Mouse (Mus musculus): ENCODE results near the gene Itgb7. TPM values are rescaled to one million over a fixed set of nuclear protein-coding genes. Genes with fewer than 3 reads are reported as not detected.

Gene Itgb7
- total and polyA plus RNA-seq, 3 experiments: 22.1 to 83.5 (median 26.6) TPM

DNA sequence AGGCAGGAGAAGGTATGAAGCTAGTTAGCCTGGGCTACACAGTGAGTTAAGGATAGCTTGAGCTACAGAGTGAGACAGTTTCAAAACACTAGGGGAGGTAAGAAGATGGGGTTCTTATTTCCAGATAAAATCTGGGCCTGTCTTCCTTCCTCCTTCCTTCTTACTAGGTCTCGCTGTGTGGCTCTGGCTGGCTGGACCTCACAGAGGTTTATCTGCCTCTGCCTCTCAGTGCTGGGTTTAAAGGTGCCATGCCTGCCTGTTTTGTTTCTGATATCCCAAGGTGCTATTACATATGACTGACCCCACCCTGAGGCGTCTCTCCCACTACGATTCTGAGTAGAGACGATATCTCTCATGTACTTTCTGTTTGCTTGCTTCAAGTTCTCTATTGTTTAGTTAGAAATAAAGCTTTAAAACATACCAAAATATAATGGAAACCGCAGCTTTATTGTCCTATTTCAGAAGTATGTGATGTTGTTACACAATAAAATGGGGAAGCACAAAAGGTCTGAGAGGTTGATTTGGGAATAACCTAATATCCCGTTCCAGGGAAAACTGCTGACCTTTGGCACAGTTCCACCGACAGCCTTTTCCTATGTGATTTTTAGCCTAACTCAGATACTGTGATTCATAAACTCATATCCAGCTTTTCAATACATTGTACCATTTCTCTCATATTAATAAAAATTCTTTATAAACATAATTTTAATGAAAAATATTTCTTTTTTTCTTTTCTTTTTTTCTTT is 55.0 kb downstream of the Itgb7 start:
- DNase-seq (ENCODE audit: low spot score): no peak
- H3K27me3 ChIP-seq (ENCODE audit: insufficient read depth, low read length): peaks cover 11% of the 10 kb centered on the region; the same call in 1 of the 2 replicates
- no peak overlapping the region for H3K4me3 ChIP-seq (ENCODE audit: low read depth, low read length)
- 0 out of 2 replicates have a peak, but pooled peaks have one; percentile 8 for ATAC-seq (ENCODE audit: extremely low read depth, insufficient number of reproducible peaks, low FRiP score, poor library complexity, severe bottlenecking)
- TF ChIP-seq POLR2AphosphoS5 (IDR thresholded peaks at IDR 0.05; ENCODE audit: insufficient replicate concordance, low read depth, low read length) (no peak), TAL1 (conservative IDR thresholded peaks at IDR 0.05; ENCODE audit: low read depth, low read length) (no peak), GATA2 (IDR thresholded peaks at IDR 0.05; ENCODE audit: borderline replicate concordance, low read depth, low read length) (no peak), GATA1 (IDR thresholded peaks at IDR 0.05; ENCODE audit: borderline replicate concordance, low read length) (no peak), CTCF (IDR thresholded peaks at IDR 0.05; ENCODE audit: low read depth, low read length) (no peak)
- H3K36me3 ChIP-seq (replicated peaks): peaks cover 5% of the 10 kb centered on the region
- no peaks in the 10 kb centered on the region for H3K9me3 ChIP-seq (replicated peaks)
- H3K4me1 ChIP-seq (ENCODE audit: insufficient read depth, low read depth, low read length): peaks cover 29% of the 10 kb centered on the region

DNA sequence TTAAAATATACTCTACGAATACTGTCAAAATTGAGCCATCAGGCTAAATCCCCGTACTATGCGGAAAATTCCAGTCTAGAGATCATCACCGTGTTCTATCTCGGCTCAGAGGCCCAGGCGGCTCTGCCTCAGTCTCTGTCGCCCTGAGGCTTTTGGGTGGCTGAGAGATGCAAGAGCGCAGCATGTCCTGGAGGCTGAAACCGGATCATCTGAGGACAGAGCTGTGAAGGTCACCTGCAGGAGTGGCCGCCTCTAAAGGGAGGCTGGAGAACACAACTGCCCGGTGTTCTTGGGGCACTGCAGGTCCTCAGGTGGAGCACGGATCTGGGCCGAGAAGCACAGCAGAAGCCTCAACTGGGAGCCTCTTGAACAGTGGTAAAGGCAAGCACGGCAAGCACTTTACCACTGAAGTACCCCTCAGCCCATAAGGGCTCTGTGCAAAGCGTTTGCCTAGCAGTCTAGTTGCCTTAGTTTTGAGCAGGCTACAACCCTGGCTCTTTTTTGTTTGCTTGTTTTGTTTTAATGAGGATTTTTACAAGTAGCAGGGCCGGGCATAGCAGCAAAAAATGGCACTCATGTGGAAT is 55.9 kb downstream of the Itgb7 start:
- no peak for ATAC-seq (ENCODE audit: extremely low read depth, insufficient number of reproducible peaks, low FRiP score, poor library complexity, severe bottlenecking)

DNA sequence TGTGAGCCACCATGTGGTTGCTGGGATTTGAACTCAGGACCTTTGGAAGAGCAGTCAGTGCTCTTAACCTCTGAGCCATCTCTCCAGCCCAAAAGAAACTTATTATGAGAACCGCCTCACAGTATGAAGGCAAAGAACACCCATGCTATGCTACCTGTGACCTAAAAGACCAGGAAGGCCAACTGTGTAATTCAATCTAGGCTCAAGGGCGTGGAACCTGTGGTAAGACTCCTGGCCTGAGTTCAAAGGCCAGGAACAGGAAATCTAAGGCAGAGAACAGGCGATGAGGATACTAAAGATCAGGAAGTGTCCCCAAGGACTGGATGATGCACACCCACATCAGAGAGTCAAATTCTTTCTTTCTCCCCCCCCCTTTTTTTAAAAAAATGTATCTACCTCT is 58.2 kb downstream of the Itgb7 start:
- DNase-seq (ENCODE audit: low spot score) (no peak), ATAC-seq (ENCODE audit: extremely low read depth, insufficient number of reproducible peaks, low FRiP score, poor library complexity, severe bottlenecking) (no peak)
- Histone ChIP-seq H3K27me3 (ENCODE audit: insufficient read depth, low read length) (peaks cover 8% of the 10 kb centered on the region), H3K4me3 (ENCODE audit: low read depth, low read length) (no peak overlapping the region), H3K9me3 (replicated peaks) (no peaks in the 10 kb centered on the region), H3K4me1 (ENCODE audit: insufficient read depth, low read depth, low read length) (peaks cover 24% of the 10 kb centered on the region), H3K36me3 (replicated peaks) (no peaks in the 10 kb centered on the region)
- no peak for TF ChIP-seq CTCF (IDR thresholded peaks at IDR 0.05; ENCODE audit: low read depth, low read length)
- TF ChIP-seq POLR2AphosphoS5 (IDR thresholded peaks at IDR 0.05; ENCODE audit: insufficient replicate concordance, low read depth, low read length): no peak
- TF ChIP-seq GATA2 (IDR thresholded peaks at IDR 0.05; ENCODE audit: borderline replicate concordance, low read depth, low read length): no peak
- TF ChIP-seq TAL1 (conservative IDR thresholded peaks at IDR 0.05; ENCODE audit: low read depth, low read length): no peak
- no peak for TF ChIP-seq GATA1 (IDR thresholded peaks at IDR 0.05; ENCODE audit: borderline replicate concordance, low read length)

More for the DNA sequence above, 55.9 kb downstream of the Itgb7 start:
- H3K27me3 ChIP-seq (ENCODE audit: insufficient read depth, low read length): peaks cover 11% of the 10 kb centered on the region; the same call in 1 of the 2 replicates
- H3K36me3 ChIP-seq (replicated peaks): peaks cover 5% of the 10 kb centered on the region
- H3K4me1 ChIP-seq (ENCODE audit: insufficient read depth, low read depth, low read length): peaks cover 29% of the 10 kb centered on the region
- H3K9me3 ChIP-seq (replicated peaks): no peaks in the 10 kb centered on the region
- no peak overlapping the region for H3K4me3 ChIP-seq (ENCODE audit: low read depth, low read length)
- DNase-seq (ENCODE audit: low spot score): no peak
- TF ChIP-seq CTCF (IDR thresholded peaks at IDR 0.05; ENCODE audit: low read depth, low read length): no peak
- TF ChIP-seq GATA1 (IDR thresholded peaks at IDR 0.05; ENCODE audit: borderline replicate concordance, low read length): no peak
- TF ChIP-seq GATA2 (IDR thresholded peaks at IDR 0.05; ENCODE audit: borderline replicate concordance, low read depth, low read length): no peak
- TF ChIP-seq TAL1 (conservative IDR thresholded peaks at IDR 0.05; ENCODE audit: low read depth, low read length): no peak
- no peak for TF ChIP-seq POLR2AphosphoS5 (IDR thresholded peaks at IDR 0.05; ENCODE audit: insufficient replicate concordance, low read depth, low read length)

DNA sequence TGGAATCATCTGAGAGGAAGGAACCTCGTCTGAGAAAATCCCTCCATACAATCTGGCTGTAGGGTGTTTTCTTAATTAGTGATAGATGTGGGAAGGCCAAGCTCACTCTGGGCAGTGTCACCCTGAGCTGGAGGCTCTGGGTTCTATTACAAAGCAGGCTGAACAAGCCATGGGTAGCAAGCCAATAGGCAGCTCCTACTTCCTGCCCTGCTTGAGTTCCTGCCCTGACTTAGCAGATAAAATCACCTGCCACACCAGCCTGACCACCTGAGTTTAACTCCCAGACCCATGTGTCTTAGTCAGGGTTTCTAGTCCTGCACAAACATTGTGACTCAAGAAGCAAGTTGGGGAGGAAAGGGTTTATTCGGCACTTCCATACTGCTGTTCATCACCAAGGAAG is 62.7 kb downstream of the Itgb7 start:
- Histone ChIP-seq H3K36me3 (replicated peaks) (no peaks in the 10 kb centered on the region), H3K27me3 (ENCODE audit: insufficient read depth, low read length) (peaks cover 21% of the 10 kb centered on the region), H3K4me3 (ENCODE audit: low read depth, low read length) (no peak overlapping the region), H3K9me3 (replicated peaks) (no peaks in the 10 kb centered on the region), H3K4me1 (ENCODE audit: insufficient read depth, low read depth, low read length) (peaks cover 7% of the 10 kb centered on the region; the same call in 1 of the 2 replicates)
- TF ChIP-seq GATA1 (IDR thresholded peaks at IDR 0.05; ENCODE audit: borderline replicate concordance, low read length): no peak
- no peak for TF ChIP-seq POLR2AphosphoS5 (IDR thresholded peaks at IDR 0.05; ENCODE audit: insufficient replicate concordance, low read depth, low read length)
- TF ChIP-seq CTCF (IDR thresholded peaks at IDR 0.05; ENCODE audit: low read depth, low read length): no peak
- TF ChIP-seq GATA2 (IDR thresholded peaks at IDR 0.05; ENCODE audit: borderline replicate concordance, low read depth, low read length): no peak
- no peak for TF ChIP-seq TAL1 (conservative IDR thresholded peaks at IDR 0.05; ENCODE audit: low read depth, low read length)
- DNase-seq (ENCODE audit: low spot score) (no peak), ATAC-seq (ENCODE audit: extremely low read depth, insufficient number of reproducible peaks, low FRiP score, poor library complexity, severe bottlenecking) (no peak)

DNA sequence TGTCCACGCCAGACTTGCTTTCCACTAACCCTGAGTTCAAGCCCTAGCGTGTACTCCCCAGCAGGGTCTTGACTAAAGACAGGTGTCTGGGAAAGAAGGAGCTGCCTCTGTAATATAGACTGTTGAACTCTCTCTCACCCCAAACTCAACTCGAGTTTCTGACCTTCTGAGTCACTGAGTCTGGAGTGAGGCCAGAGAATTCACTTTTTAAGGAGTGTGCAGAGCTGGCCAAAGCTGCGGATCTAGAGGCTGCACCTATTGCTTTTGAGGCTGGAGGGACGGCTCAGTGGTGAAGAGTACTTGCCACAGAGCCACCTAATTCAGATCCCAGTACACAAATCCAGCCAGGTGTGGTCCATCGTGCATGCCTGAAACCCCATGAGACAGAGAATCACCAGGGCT is 64.1 kb downstream of the Itgb7 start:
- peaks cover 7% of the 10 kb centered on the region; the same call in 1 of the 2 replicates for H3K4me1 ChIP-seq (ENCODE audit: insufficient read depth, low read depth, low read length)
- no peak for TF ChIP-seq GATA2 (IDR thresholded peaks at IDR 0.05; ENCODE audit: borderline replicate concordance, low read depth, low read length)
- TF ChIP-seq TAL1 (conservative IDR thresholded peaks at IDR 0.05; ENCODE audit: low read depth, low read length): no peak
- no peak for TF ChIP-seq POLR2AphosphoS5 (IDR thresholded peaks at IDR 0.05; ENCODE audit: insufficient replicate concordance, low read depth, low read length)
- TF ChIP-seq GATA1 (IDR thresholded peaks at IDR 0.05; ENCODE audit: borderline replicate concordance, low read length): no peak
- TF ChIP-seq CTCF (IDR thresholded peaks at IDR 0.05; ENCODE audit: low read depth, low read length): no peak
- H3K27me3 ChIP-seq (ENCODE audit: insufficient read depth, low read length): peaks cover 21% of the 10 kb centered on the region
- ATAC-seq (ENCODE audit: extremely low read depth, insufficient number of reproducible peaks, low FRiP score, poor library complexity, severe bottlenecking) (no peak), DNase-seq (ENCODE audit: low spot score) (no peak)
- no peak overlapping the region for H3K4me3 ChIP-seq (ENCODE audit: low read depth, low read length)
- peaks cover 4% of the 10 kb centered on the region for H3K36me3 ChIP-seq (replicated peaks)
- H3K9me3 ChIP-seq (replicated peaks): no peaks in the 10 kb centered on the region

Other genes starting within 250 kb of the Itgb7 start
Only the 20 nearest of the 21 such genes appear.
- not detected in 2 replicates for gene Krt8, start 227.5 kb downstream of the Itgb7 start, total RNA-seq (2014; fragmentation: Nextera tagmentation)
- gene Krt8, start 227.5 kb downstream of the Itgb7 start, total RNA-seq (2017): not detected in 2 replicates
- not detected in 2 replicates for gene Krt8, start 227.5 kb downstream of the Itgb7 start, polyA plus RNA-seq (2012)
- gene Krt18, start 203.8 kb downstream of the Itgb7 start, total RNA-seq (2014; fragmentation: Nextera tagmentation): not detected in 2 replicates
- not detected in 2 replicates for gene Krt18, start 203.8 kb downstream of the Itgb7 start, total RNA-seq (2017)
- 0.04 TPM in 1 of 2 replicates, not detected in the other for gene Krt18, start 203.8 kb downstream of the Itgb7 start, polyA plus RNA-seq (2012)
- gene Eif4b, start 158.2 kb downstream of the Itgb7 start, total RNA-seq (2014; fragmentation: Nextera tagmentation): 196 and 223 TPM in 2 replicates
- gene Eif4b, start 158.2 kb downstream of the Itgb7 start, total RNA-seq (2017): 409 and 435 TPM in 2 replicates
- 353 and 439 TPM in 2 replicates for gene Eif4b, start 158.2 kb downstream of the Itgb7 start, polyA plus RNA-seq (2012)
- gene Tns2, start 131.5 kb downstream of the Itgb7 start, total RNA-seq (2014; fragmentation: Nextera tagmentation): 3.8 TPM in 1 of 2 replicates, not detected in the other
- gene Tns2, start 131.5 kb downstream of the Itgb7 start, total RNA-seq (2017): 0.41 and 2.3 TPM in 2 replicates
- 0.55 and 0.63 TPM in 2 replicates for gene Tns2, start 131.5 kb downstream of the Itgb7 start, polyA plus RNA-seq (2012)
- gene Spryd3, start 95.7 kb downstream of the Itgb7 start, total RNA-seq (2014; fragmentation: Nextera tagmentation): 5.3 and 7.1 TPM in 2 replicates
- gene Spryd3, start 95.7 kb downstream of the Itgb7 start, total RNA-seq (2017): 12.1 and 12.3 TPM in 2 replicates
- gene Spryd3, start 95.7 kb downstream of the Itgb7 start, polyA plus RNA-seq (2012): 12.7 and 14.9 TPM in 2 replicates
- gene Igfbp6, start 87.6 kb downstream of the Itgb7 start, total RNA-seq (2014; fragmentation: Nextera tagmentation): 0.68 TPM in 1 of 2 replicates, not detected in the other
- gene Igfbp6, start 87.6 kb downstream of the Itgb7 start, total RNA-seq (2017): 1.3 and 1.9 TPM in 2 replicates
- 0.21 and 0.30 TPM in 2 replicates for gene Igfbp6, start 87.6 kb downstream of the Itgb7 start, polyA plus RNA-seq (2012)
- 7.4 and 8.1 TPM in 2 replicates for gene Soat2, start 81.4 kb downstream of the Itgb7 start, total RNA-seq (2014; fragmentation: Nextera tagmentation)
- gene Soat2, start 81.4 kb downstream of the Itgb7 start, total RNA-seq (2017): 3.1 and 3.3 TPM in 2 replicates
- gene Soat2, start 81.4 kb downstream of the Itgb7 start, polyA plus RNA-seq (2012): 0.64 and 1.1 TPM in 2 replicates
- 42.5 and 64.5 TPM in 2 replicates for gene Zfp740, start 28.7 kb downstream of the Itgb7 start, total RNA-seq (2014; fragmentation: Nextera tagmentation)
- 34.8 and 35.3 TPM in 2 replicates for gene Zfp740, start 28.7 kb downstream of the Itgb7 start, total RNA-seq (2017)
- gene Zfp740, start 28.7 kb downstream of the Itgb7 start, polyA plus RNA-seq (2012): 12.9 and 18.2 TPM in 2 replicates
- gene Csad, start 27.2 kb downstream of the Itgb7 start, total RNA-seq (2014; fragmentation: Nextera tagmentation): 2.1 and 11.9 TPM in 2 replicates
- gene Csad, start 27.2 kb downstream of the Itgb7 start, total RNA-seq (2017): 4.2 and 4.9 TPM in 2 replicates
- 3.1 and 4.2 TPM in 2 replicates for gene Csad, start 27.2 kb downstream of the Itgb7 start, polyA plus RNA-seq (2012)
- gene Rarg, start 25.6 kb upstream of the Itgb7 start, total RNA-seq (2014; fragmentation: Nextera tagmentation): 2.6 and 3.4 TPM in 2 replicates
- gene Rarg, start 25.6 kb upstream of the Itgb7 start, total RNA-seq (2017): 1.0 and 1.9 TPM in 2 replicates
- gene Rarg, start 25.6 kb upstream of the Itgb7 start, polyA plus RNA-seq (2012): 1.8 and 2.2 TPM in 2 replicates
- gene Gm9918, start 38.6 kb upstream of the Itgb7 start, total RNA-seq (2014; fragmentation: Nextera tagmentation): not detected in 2 replicates
- gene Gm9918, start 38.6 kb upstream of the Itgb7 start, total RNA-seq (2017): 0.12 and 0.44 TPM in 2 replicates
- gene Gm9918, start 38.6 kb upstream of the Itgb7 start, polyA plus RNA-seq (2012): not detected in 2 replicates
- gene Mfsd5, start 47.5 kb upstream of the Itgb7 start, total RNA-seq (2014; fragmentation: Nextera tagmentation): 24.5 and 25.8 TPM in 2 replicates
- gene Mfsd5, start 47.5 kb upstream of the Itgb7 start, total RNA-seq (2017): 31.1 and 37.2 TPM in 2 replicates
- 66.2 and 75.3 TPM in 2 replicates for gene Mfsd5, start 47.5 kb upstream of the Itgb7 start, polyA plus RNA-seq (2012)
- gene Espl1, start 64.3 kb upstream of the Itgb7 start, total RNA-seq (2014; fragmentation: Nextera tagmentation): 91.0 and 145 TPM in 2 replicates
- gene Espl1, start 64.3 kb upstream of the Itgb7 start, total RNA-seq (2017): 15.8 and 23.8 TPM in 2 replicates
- 33.1 and 35.5 TPM in 2 replicates for gene Espl1, start 64.3 kb upstream of the Itgb7 start, polyA plus RNA-seq (2012)
- gene Pfdn5, start 94.2 kb upstream of the Itgb7 start, total RNA-seq (2014; fragmentation: Nextera tagmentation): 113 and 119 TPM in 2 replicates
- gene Pfdn5, start 94.2 kb upstream of the Itgb7 start, total RNA-seq (2017): 271 and 276 TPM in 2 replicates
- gene Pfdn5, start 94.2 kb upstream of the Itgb7 start, polyA plus RNA-seq (2012): 13.6 and 23.0 TPM in 2 replicates
- gene Myg1, start 99.8 kb upstream of the Itgb7 start, total RNA-seq (2014; fragmentation: Nextera tagmentation): 37.5 and 45.9 TPM in 2 replicates
- gene Myg1, start 99.8 kb upstream of the Itgb7 start, total RNA-seq (2017): 30.1 and 35.2 TPM in 2 replicates
- gene Myg1, start 99.8 kb upstream of the Itgb7 start, polyA plus RNA-seq (2012): 72.6 and 87.5 TPM in 2 replicates
- 187 and 217 TPM in 2 replicates for gene Aaas, start 118.8 kb upstream of the Itgb7 start, total RNA-seq (2014; fragmentation: Nextera tagmentation)
- 110 and 126 TPM in 2 replicates for gene Aaas, start 118.8 kb upstream of the Itgb7 start, total RNA-seq (2017)
- 199 and 288 TPM in 2 replicates for gene Aaas, start 118.8 kb upstream of the Itgb7 start, polyA plus RNA-seq (2012)
- not detected in 2 replicates for gene Sp7, start 135.2 kb upstream of the Itgb7 start, total RNA-seq (2014; fragmentation: Nextera tagmentation)
- 0.06 and 0.16 TPM in 2 replicates for gene Sp7, start 135.2 kb upstream of the Itgb7 start, total RNA-seq (2017)
- gene Sp7, start 135.2 kb upstream of the Itgb7 start, polyA plus RNA-seq (2012): not detected in 2 replicates
- 92.4 and 93.8 TPM in 2 replicates for gene Sp1, start 174.2 kb upstream of the Itgb7 start, total RNA-seq (2014; fragmentation: Nextera tagmentation)
- gene Sp1, start 174.2 kb upstream of the Itgb7 start, total RNA-seq (2017): 42.3 and 50.5 TPM in 2 replicates
- 16.4 and 35.8 TPM in 2 replicates for gene Sp1, start 174.2 kb upstream of the Itgb7 start, polyA plus RNA-seq (2012)
- not detected in 2 replicates for gene Amhr2, start 213.4 kb upstream of the Itgb7 start, total RNA-seq (2014; fragmentation: Nextera tagmentation)
- not detected in 2 replicates for gene Amhr2, start 213.4 kb upstream of the Itgb7 start, total RNA-seq (2017)
- gene Amhr2, start 213.4 kb upstream of the Itgb7 start, polyA plus RNA-seq (2012): not detected in 2 replicates
- gene Prr13, start 227.1 kb upstream of the Itgb7 start, total RNA-seq (2014; fragmentation: Nextera tagmentation): 78.6 and 94.0 TPM in 2 replicates
- 84.1 and 86.0 TPM in 2 replicates for gene Prr13, start 227.1 kb upstream of the Itgb7 start, total RNA-seq (2017)
- gene Prr13, start 227.1 kb upstream of the Itgb7 start, polyA plus RNA-seq (2012): 122 and 254 TPM in 2 replicates